Mouse (Mus musculus) heart, adult 2 months (tissue): ENCODE measurements around the gene Ubr3.

Source experiments
- CTCF ChIP-seq: fragments of 200-600 bp; IDR thresholded peaks from 2 replicates; pipeline ENCODE4 v1.8.1; 2022; ENCODE audit warnings: antibody characterized with exemption, mild to moderate bottlenecking, moderate library complexity
- EP300 ChIP-seq: fragments of 200-500 bp; IDR thresholded peaks from 2 replicates; pipeline ENCODE4 v1.6.1; 2011; ENCODE audit warnings: low read depth, low read length, control low read depth; ENCODE audit not compliant: insufficient read depth

DNA sequence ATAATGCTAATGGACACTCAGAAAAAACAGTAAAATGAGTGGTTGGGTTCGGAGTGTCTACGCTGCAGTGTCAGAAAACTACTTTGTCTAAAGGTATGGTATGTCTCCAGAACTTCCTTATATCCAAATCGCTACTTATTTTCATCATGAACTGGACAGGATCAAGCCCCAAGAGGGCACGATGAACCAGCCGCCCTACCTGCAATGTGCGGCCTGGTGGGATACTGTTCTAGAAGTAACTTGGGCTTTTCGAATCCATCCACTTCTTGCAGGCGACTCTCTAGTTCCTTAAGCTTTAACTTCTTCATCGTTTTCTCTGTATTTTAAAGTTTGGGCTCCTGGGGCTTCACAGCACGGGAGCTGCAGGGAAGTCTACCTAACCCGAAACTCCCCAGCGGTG lies 12.0 kb upstream of the Ubr3 start:
- no peak for TF ChIP-seq CTCF
- no peak for TF ChIP-seq EP300
